Mouse (Mus musculus): ENCODE results near the gene Slc39a11.

- TF ChIP-seq CTCF (IDR thresholded peaks at IDR 0.05; ENCODE audit: low read depth) (no peak), EP300 (optimal IDR thresholded peaks at IDR 0.05) (no peak)
Measured at GRCm38 (mm10) chr11:113691318-113691717, 41.4 kb upstream of the Slc39a11 start.
